ENCODE assay signal across 26 mouse cellular contexts in genomic region chrX:146946996-146947395, GRCm38 (mm10). TPM values are rescaled to one million over a fixed set of nuclear protein-coding genes. Genes with fewer than 3 reads are reported as not detected.
DNase-seq lines count a peak whose midpoint lies in the region; ATAC-seq and TF ChIP-seq lines count a peak whose summit lies in the region.
"Had no signal": no experiment of that assay in that cellular context is flagged by ENCODE, and none has a peak within 500 bp of the region (broad histone marks: within the 10 kb centered on the region; RNA-seq: fewer than 3 reads in every experiment).

No protein-coding gene starts in this region.

- H3K4me2 ChIP-seq in midbrain, embryonic 15.5 days, result no peak overlapping the region
- H3K4me2 ChIP-seq in intestine, postnatal 0 days (replicated peaks; ENCODE audit: low read depth), result no peak overlapping the region
- H3K4me2 ChIP-seq: embryonic facial prominence, embryonic 15.5 days; heart, embryonic 11.5 days; heart, embryonic 15.5 days; hindbrain, embryonic 14.5 days had no signal

- TF ChIP-seq CTCF in intestine, postnatal 0 days (IDR thresholded peaks at IDR 0.05; ENCODE audit: low read depth), result no peak

- H3K9me3 ChIP-seq in midbrain, embryonic 15.5 days, result no peaks in the 10 kb centered on the region
- H3K9me3 ChIP-seq in intestine, postnatal 0 days (ENCODE audit: control insufficient read depth), result no peaks in the 10 kb centered on the region
- H3K9me3 ChIP-seq: embryonic facial prominence, embryonic 15.5 days; forebrain, embryonic 10.5 days; heart, embryonic 15.5 days; hindbrain, embryonic 10.5 days had no signal

- peak; percentile 78 to 80; a peak in 3 of 4 replicates for ATAC-seq in hematopoietic stem cell, adult 5-6 weeks (replicated peaks in 1 of 2; ENCODE audit: insufficient read depth in 1 of 2, low FRiP score in 2 of 2, low TSS enrichment in 1 of 2, low read depth in 1 of 2, poor library complexity in 2 of 2, severe bottlenecking in 2 of 2)
- no peak for ATAC-seq in midbrain, embryonic 15.5 days (replicated peaks)
- ATAC-seq in intestine, postnatal 0 days, result no peak
- ATAC-seq: forebrain, embryonic 14.5 days had no signal

- H3K4me1 ChIP-seq in midbrain, embryonic 15.5 days, result no peaks in the 10 kb centered on the region
- H3K4me1 ChIP-seq in intestine, postnatal 0 days (replicated peaks; ENCODE audit: control insufficient read depth, insufficient read depth, low read length), result no peaks in the 10 kb centered on the region
- H3K4me1 ChIP-seq: embryonic facial prominence, embryonic 15.5 days; forebrain, embryonic 10.5 days; heart, embryonic 15.5 days; hindbrain, embryonic 10.5 days had no signal

- H3K4me3 ChIP-seq in midbrain, embryonic 15.5 days, result no peak overlapping the region
- no peak overlapping the region for H3K4me3 ChIP-seq in intestine, postnatal 0 days (ENCODE audit: low read depth, low read length)
- H3K4me3 ChIP-seq: embryonic facial prominence, embryonic 15.5 days; erythroblast, embryonic 14.5 days; forebrain, embryonic 10.5 days; gastrocnemius, adult 2 months; heart, embryonic 15.5 days; hindbrain, embryonic 10.5 days had no signal

- peak; percentile 24 for DNase-seq in 3T3-L1 (ENCODE audit: low read depth, low spot score)
- DNase-seq in 416B (ENCODE audit: low read depth), result peak; percentile 18
- peak; percentile 6 for DNase-seq in MEL-GATA-1-ER (ENCODE audit: extremely low read depth, low read depth)
- no peak for DNase-seq in kidney, adult 18-20 months
- no peak for DNase-seq in thymus, postnatal 0 days (ENCODE audit: low spot score)
- DNase-seq: adrenal gland, postnatal 10 days; cerebellum, adult 18-20 months; cerebellum, postnatal 10 days; embryo, embryonic 11 days; gastrocnemius, adult 2 months; gastrocnemius, postnatal 25 days; heart, adult 18-20 months; heart, postnatal 14 days had no signal

- H3K27me3 ChIP-seq in midbrain, embryonic 15.5 days (replicated peaks), result no peaks in the 10 kb centered on the region
- no peaks in the 10 kb centered on the region for H3K27me3 ChIP-seq in intestine, postnatal 0 days (replicated peaks; ENCODE audit: control insufficient read depth, insufficient read depth, low read length)
- H3K27me3 ChIP-seq: CH12.LX; embryonic facial prominence, embryonic 15.5 days; heart, embryonic 15.5 days had no signal

- no peak overlapping the region for H3K27ac ChIP-seq in midbrain, embryonic 15.5 days
- no peak overlapping the region for H3K27ac ChIP-seq in intestine, postnatal 0 days (ENCODE audit: low read depth, low read length)
- H3K27ac ChIP-seq: embryonic facial prominence, embryonic 15.5 days; forebrain, embryonic 10.5 days; gastrocnemius, adult 2 months; heart, embryonic 15.5 days; hindbrain, embryonic 10.5 days; hindbrain, embryonic 14.5 days had no signal

- no peak overlapping the region for H3K9ac ChIP-seq in midbrain, embryonic 15.5 days
- H3K9ac ChIP-seq in intestine, postnatal 0 days (ENCODE audit: low read depth, low read length), result no peak overlapping the region
- H3K9ac ChIP-seq: embryonic facial prominence, embryonic 15.5 days; heart, embryonic 15.5 days; hindbrain, embryonic 14.5 days had no signal

- no peaks in the 10 kb centered on the region for H3K36me3 ChIP-seq in midbrain, embryonic 15.5 days (replicated peaks)
- no peaks in the 10 kb centered on the region for H3K36me3 ChIP-seq in intestine, postnatal 0 days (ENCODE audit: control insufficient read depth, insufficient read depth)
- H3K36me3 ChIP-seq: embryonic facial prominence, embryonic 15.5 days; forebrain, embryonic 10.5 days; heart, embryonic 15.5 days; hindbrain, embryonic 10.5 days had no signal

RNA-seq across cellular contexts. Expression of gene Htr2c, which starts 15.3 kb away (rescaled TPM):
- total RNA-seq in hematopoietic stem cell, adult 5-6 weeks (2017), result 0.55 TPM in 1 of 2 replicates, not detected in the other
- 5.0 and 6.1 TPM in 2 replicates for polyA plus RNA-seq in midbrain, embryonic 15.5 days (2015; fragmentation: Nextera tagmentation; extraction: Ambion mirVana)
- polyA plus RNA-seq in thymus, postnatal 0 days (2015; fragmentation: Nextera tagmentation; extraction: Ambion mirVana), result 0.04 TPM in 1 of 2 replicates, not detected in the other
- polyA plus RNA-seq in intestine, postnatal 0 days (2015; fragmentation: Nextera tagmentation; extraction: Ambion mirVana), result 0.05 TPM in 1 of 2 replicates, not detected in the other
- total RNA-seq: adrenal gland, postnatal 10 days; CH12.LX; gastrocnemius, adult 2 months; gastrocnemius, postnatal 25 days; heart, adult 18-20 months; heart, postnatal 14 days had no signal
- polyA plus RNA-seq: embryonic facial prominence, embryonic 11.5 days; erythroblast, embryonic 14.5 days; heart, embryonic 11.5 days; heart, embryonic 15.5 days had no signal

Comparison
In these comparisons a context has a peak if more than half of its experiments do, and no peak if none do; other contexts are left out.
1. DNase-seq: peak in 3T3-L1 (single experiment), 416B (single experiment) and MEL-GATA-1-ER (single experiment); none in kidney, adult 18-20 months (single experiment) and thymus, postnatal 0 days (single experiment).
2. ATAC-seq: peak in hematopoietic stem cell, adult 5-6 weeks (2 of 2); none in midbrain, embryonic 15.5 days (single experiment) and intestine, postnatal 0 days (single experiment).